Mouse (Mus musculus) left cerebral cortex, adult 9 months (tissue): ENCODE results near the gene Gucd1.
"Not testable (repeated sequence)": the region's sequence is repeated elsewhere in the genome, so short reads cannot be mapped to it uniquely, and the experiment has no call there.

Experiments
- DNase-seq, 2 experiments: peaks; one replicate each; pipeline ENCODE4 v3.0.0; 2022; ENCODE audit warnings: low spot score in 2 of 2

The Gucd1 gene

GRCm38 (mm10) chr10:75535423-75535822, 17.7 kb upstream of the Gucd1 start:
- no peak for DNase-seq

GRCm38 (mm10) chr10:75534934-75535333, 17.2 kb upstream of the Gucd1 start:
- no peak for DNase-seq

DNA sequence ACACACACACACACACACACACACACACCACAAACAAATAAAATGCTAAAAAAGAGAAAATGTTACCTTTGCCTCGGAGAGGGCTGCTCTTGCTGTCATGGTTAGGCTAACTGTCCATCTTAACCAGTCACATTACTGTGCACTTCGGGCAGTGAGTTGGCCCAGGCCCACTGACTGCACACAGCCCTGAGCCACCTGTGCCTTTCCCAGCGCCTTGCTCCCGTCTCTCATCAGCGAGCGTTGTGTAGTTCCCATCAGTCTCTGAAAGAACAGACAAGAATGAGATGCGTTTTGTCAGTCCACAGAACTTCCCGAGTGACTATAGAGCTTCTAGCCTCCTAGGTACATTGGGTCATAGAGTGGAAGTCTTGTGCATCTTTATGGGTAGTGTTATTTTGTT, 16.4 kb upstream of the Gucd1 start:
- no peak for DNase-seq

- no peak for DNase-seq
These were observed 13.8 kb upstream of the Gucd1 start for GRCm38 (mm10) chr10:75531532-75532090.

GRCm38 (mm10) chr10:75530322-75530721, 12.6 kb upstream of the Gucd1 start:
- no peak for DNase-seq

GRCm38 (mm10) chr10:75525450-75525849, 7.7 kb upstream of the Gucd1 start:
- DNase-seq: not testable (repeated sequence)

GRCm38 (mm10) chr10:75521643-75522042, 3.9 kb upstream of the Gucd1 start:
- DNase-seq: no peak

DNA sequence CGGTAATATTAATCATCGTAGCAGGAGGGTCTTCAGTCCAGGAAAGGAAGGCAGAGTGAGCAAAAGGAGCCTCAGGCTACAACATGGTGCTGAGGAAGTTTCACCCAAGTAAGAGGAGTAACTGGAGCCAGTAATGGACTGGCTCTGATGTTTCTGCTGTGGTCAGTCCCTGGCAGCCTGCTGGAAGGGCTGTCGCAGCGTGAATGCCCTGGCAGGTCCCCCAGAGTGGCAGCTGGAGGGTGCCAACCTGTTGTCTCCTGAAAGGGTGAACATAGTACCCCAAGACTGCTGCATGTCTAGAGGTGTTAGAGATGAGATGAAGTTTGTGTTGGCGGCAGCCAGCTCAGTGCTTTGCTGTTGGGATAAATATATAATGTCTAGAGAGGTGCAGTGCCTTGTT, 2.8 kb upstream of the Gucd1 start:
- DNase-seq: no peak

DNA sequence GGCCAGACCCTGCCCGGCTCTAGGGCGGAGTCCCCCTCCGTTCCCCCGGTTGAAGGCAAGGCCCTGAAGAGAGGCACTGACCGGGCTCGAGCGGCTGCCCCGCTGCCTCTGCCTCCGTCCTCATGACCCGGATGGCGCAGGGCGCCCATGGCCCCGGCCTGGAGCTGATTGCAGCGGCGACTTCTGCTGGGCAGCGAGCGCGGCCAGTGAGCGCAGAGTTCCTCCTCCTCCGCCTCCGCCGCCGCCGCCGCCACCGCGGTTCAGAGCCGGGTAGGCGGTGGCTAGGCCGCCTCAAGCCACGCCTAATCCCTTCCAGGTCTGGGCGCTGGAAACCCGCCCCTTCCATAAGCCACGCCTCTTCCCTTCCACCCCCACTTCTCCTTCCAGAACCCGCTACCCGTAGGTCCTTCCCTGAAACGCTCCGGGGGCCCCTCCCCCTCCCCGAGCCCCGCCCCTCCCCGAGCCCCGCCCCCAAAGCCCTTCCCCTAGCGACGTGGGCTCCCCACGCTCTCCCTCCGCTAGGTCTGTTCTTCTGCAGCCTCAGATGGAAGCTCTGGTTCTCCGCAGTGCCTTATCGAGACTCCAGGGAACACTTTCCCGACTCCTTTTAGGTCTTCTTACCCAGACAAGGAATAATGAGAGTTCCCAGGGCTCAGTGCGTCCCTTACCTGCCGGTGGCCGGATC, 557 bp downstream of the Gucd1 start, which contains the start of gene Snrpd3:
Snrpd3 (plus strand) TSS at position 479 of the 685 bp plus-strand sequence.
- DNase-seq: peak; percentile 86 to 90

GRCm38 (mm10) chr10:75516724-75517072, 1.1 kb downstream of the Gucd1 start:
- DNase-seq: no peak

- DNase-seq: no peak
These were observed 1.6 kb downstream of the Gucd1 start for GRCm38 (mm10) chr10:75516038-75516723.

DNA sequence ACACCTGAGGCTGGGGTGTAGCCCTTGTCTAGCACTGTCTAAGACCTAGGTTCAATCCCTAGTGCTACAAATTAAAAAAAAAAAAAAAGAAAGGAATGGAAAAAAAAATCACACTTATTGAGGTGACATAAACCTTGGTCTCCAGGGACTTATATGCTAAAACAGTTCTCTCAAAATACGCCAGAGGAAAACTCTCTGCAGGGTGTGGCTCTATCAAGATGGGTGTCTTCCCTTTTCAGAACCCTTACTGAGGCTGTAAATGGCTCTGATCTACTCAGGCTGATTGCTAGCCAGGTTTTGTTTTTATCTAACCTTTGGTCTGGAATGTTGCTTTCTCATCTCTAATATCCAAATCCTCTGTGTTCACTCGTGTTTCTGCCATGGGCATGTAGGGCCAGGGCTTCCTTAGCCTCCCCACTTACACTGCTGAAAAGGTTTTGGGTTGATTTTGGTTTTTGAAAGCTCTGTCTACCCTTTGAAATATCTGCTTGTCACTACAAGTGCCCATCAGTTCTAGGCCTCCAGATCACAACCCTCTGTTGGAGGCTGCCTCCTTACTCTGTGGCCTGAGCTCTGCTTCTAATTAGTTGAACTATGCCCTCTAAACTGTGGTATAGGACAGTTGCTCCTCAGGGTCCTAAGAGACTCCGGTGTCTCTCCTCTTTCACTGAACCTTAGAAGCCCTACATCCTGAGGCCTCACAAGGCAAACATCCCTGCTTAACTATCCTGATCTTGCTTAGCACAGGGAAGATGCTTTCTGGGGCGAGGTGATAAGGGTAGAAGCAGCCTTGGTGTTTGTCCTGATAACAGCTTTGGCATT, 2.3 kb downstream of the Gucd1 start:
- no peak for DNase-seq

DNA sequence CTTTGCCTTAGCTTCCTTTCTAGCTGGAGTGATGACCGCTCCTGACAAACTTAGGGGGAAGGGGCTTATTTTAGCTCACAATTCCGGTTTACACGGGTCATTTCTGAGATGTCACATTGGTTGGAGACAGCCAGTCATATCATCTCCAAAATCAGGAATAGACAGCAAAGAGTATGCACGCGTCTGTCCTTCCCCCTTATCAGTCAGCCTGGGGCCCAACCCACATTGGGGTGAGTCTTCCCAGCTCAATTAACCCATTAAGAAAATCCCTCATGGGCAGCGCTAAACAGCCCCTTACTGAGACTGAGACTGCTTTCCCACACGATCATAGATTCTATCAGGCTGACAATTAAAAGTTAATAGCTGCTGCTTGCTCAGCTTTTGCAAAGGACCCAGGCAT, 3.4 kb downstream of the Gucd1 start:
- DNase-seq: no peak

DNA sequence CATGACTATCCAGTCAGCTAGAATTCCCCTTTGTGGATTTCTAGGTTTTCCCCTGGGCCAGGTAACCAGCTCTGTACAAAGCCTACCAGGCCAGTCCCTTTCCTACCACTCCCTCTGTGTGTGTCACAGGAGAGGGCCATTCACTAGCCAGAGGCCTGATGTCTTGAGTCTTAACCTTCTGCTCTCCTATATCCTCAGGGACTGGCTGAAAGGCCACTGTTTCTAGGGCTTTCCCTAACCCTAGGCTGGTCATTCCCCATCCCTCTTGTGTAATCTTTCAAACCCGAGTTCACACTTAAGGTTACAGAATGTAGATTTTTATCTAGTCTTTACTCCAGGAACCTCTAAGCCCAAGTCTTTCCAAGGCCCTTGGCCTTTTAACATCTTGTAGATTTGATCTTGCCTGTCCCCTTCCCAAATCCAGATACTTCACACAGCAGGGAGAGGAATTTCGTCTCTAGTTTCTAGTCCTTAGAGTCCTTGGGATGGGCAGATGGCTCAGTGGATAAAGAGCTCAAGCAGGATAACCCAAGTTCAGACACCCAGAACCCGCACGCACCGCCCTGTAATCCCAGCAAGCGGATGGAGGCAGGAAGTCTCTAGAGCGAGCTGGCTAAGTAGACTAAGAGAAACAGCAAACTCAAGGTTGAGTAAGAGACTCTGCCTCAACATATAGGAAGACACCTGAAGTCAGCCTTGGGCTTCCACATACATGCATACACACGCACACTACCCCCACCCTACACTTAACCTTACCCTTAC, 4.3 kb downstream of the Gucd1 start:
- no peak for DNase-seq

DNA sequence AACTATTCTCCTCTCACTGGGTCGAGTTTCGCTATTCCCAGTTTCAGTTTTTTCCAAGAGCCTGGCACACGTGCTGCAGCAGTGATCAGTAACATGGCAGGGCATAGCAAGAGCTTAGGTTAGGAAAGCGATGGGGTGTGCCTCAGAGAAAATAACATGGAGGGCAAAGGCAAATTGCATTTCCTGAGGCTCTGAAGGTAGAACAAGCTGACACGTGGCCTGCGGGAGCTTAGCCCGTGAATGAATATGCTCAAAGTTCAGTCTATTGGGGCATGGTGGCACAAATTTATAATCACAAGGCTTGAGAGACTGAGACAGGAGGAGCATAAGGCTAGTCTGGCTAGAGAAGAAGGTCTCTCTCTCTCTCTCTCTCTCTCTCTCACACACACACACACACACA, 5.0 kb downstream of the Gucd1 start:
- DNase-seq: no peak

- no peak for DNase-seq
These were observed 5.9 kb downstream of the Gucd1 start for GRCm38 (mm10) chr10:75511897-75512296.

DNA sequence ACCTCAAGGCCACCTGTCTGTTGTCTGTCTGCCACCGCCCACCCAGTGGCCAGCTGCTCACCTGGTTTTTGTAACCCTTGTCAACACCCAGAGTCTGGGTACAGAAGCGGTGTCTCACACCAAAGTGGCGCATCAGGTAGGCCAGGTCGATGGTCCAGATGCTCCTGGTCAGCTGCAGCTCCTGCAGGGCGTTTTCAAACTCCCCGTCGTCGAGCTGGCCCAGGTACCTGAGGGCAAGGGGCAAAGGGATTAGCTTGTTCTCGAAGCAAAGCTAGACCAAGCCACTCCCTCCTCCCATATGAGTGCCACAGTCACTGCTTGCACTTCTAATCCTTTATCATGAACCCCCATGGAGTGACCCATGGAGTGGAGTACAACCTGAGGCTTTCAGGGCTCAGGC, 6.7 kb downstream of the Gucd1 start:
- DNase-seq: no peak

GRCm38 (mm10) chr10:75510446-75510845, 7.3 kb downstream of the Gucd1 start:
- DNase-seq: no peak

GRCm38 (mm10) chr10:75505928-75506327, 11.8 kb downstream of the Gucd1 start:
- not testable (repeated sequence) for DNase-seq

- DNase-seq: no peak
These were observed 12.7 kb downstream of the Gucd1 start for GRCm38 (mm10) chr10:75505130-75505495.

GRCm38 (mm10) chr10:75504234-75505129, 13.3 kb downstream of the Gucd1 start:
- DNase-seq: no peak
